Mouse (Mus musculus) lung, adult 2 months (tissue): ENCODE results near the gene Olfr1382.
"Not testable (repeated sequence)": the region's sequence is repeated elsewhere in the genome, so short reads cannot be mapped to it uniquely, and the experiment has no call there.

Experiments used
- CTCF ChIP-seq: fragments of 200-500 bp; IDR thresholded peaks from 2 replicates; pipeline ENCODE4 v1.5.1; 2011; ENCODE audit warnings: mild to moderate bottlenecking, low read length, control low read depth; ENCODE audit not compliant: insufficient read depth
- POLR2A ChIP-seq: fragments of 200-500 bp; IDR thresholded peaks from 2 replicates; pipeline ENCODE4 v1.6.1; 2011; ENCODE audit warnings: low read depth, mild to moderate bottlenecking, control low read depth, low read length, borderline replicate concordance; ENCODE audit errors: extremely low read depth

DNA sequence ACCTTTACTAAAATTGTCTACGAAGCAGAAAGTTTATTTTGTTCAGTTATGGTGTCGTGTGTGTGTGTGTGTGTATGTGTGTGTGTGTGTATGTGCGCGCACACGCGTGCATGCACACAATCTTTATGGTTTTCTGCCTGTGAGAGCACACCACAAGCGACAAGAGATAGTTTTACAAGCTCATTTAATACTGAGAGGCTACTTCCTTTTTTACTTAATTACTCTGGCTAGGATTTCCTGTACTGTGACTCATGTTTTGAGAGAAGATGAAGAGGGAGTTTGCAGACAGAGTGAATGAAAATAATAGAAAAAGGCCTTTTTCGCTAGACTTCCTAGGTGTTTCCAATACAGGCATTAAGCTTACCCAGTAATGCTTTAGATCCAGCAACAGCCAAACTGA lies 52.4 kb downstream of the Olfr1382 start:
- TF ChIP-seq CTCF, POLR2A: not testable (repeated sequence)
